Comparison of ENCODE assay signal across 9 mouse cellular contexts in genomic region chr1:152019196-152019595, GRCm38 (mm10).
DNase-seq lines count a peak whose midpoint lies in the region; ATAC-seq lines count a peak whose summit lies in the region.
"Had no signal": no experiment of that assay in that cellular context is flagged by ENCODE, and none has a peak within 500 bp of the region (broad histone marks: within the 10 kb centered on the region; RNA-seq: fewer than 3 reads in every experiment).

No protein-coding gene starts in this region.

- no peak for DNase-seq in midbrain, embryonic 10.5 days (ENCODE audit: low spot score)
- DNase-seq in heart, postnatal 10 days, result peak; percentile 49 to 59
- no peak for DNase-seq in liver, embryonic 11.5 days (ENCODE audit: low spot score)
- no peak for DNase-seq in spleen, adult 12 weeks (ENCODE audit: low spot score)
- DNase-seq in spleen, postnatal 10 days (ENCODE audit: low spot score in 2 of 2), result no peak
- no peak for DNase-seq in layer of hippocampus, adult 9-10 months (ENCODE audit: low spot score)

- H3K27ac ChIP-seq in midbrain, embryonic 15.5 days, result 0 out of 2 replicates have a peak overlapping the region, but pooled peaks have one; percentile 5
- H3K27ac ChIP-seq in midbrain, embryonic 10.5 days (replicated peaks), result no peak overlapping the region
- 0 out of 2 replicates have a peak overlapping the region, but pooled peaks have one; percentile 43 for H3K27ac ChIP-seq in liver, embryonic 11.5 days (ENCODE audit: low read depth, low read length)
- no peak overlapping the region for H3K27ac ChIP-seq in stomach, embryonic 14.5 days (ENCODE audit: low read length)

- H3K27me3 ChIP-seq in midbrain, embryonic 15.5 days (replicated peaks), result no peaks in the 10 kb centered on the region
- no peaks in the 10 kb centered on the region for H3K27me3 ChIP-seq in midbrain, embryonic 10.5 days (ENCODE audit: low read depth, poor library complexity, severe bottlenecking)
- H3K27me3 ChIP-seq in liver, embryonic 11.5 days (replicated peaks; ENCODE audit: control insufficient read depth, insufficient read depth, low read length), result no peaks in the 10 kb centered on the region
- no peaks in the 10 kb centered on the region for H3K27me3 ChIP-seq in stomach, embryonic 14.5 days (ENCODE audit: control insufficient read depth, insufficient read depth, low read length)

- peaks cover 2% of the 10 kb centered on the region; the same call in 1 of the 2 replicates for H3K4me1 ChIP-seq in midbrain, embryonic 15.5 days
- H3K4me1 ChIP-seq in midbrain, embryonic 10.5 days, result no peaks in the 10 kb centered on the region
- peaks cover 6% of the 10 kb centered on the region for H3K4me1 ChIP-seq in liver, embryonic 11.5 days (replicated peaks; ENCODE audit: control insufficient read depth, insufficient read depth, low read length)
- peaks cover 7% of the 10 kb centered on the region; the same call in 1 of the 2 replicates for H3K4me1 ChIP-seq in stomach, embryonic 14.5 days (ENCODE audit: control insufficient read depth, insufficient read depth, low read length)

- H3K36me3 ChIP-seq in midbrain, embryonic 15.5 days (replicated peaks), result no peaks in the 10 kb centered on the region
- H3K36me3 ChIP-seq in midbrain, embryonic 10.5 days, result peaks cover 4% of the 10 kb centered on the region
- H3K36me3 ChIP-seq in liver, embryonic 11.5 days (ENCODE audit: control insufficient read depth, insufficient read depth, low read length), result no peaks in the 10 kb centered on the region
- H3K36me3 ChIP-seq in stomach, embryonic 14.5 days (ENCODE audit: control insufficient read depth, insufficient read depth, low read length), result no peaks in the 10 kb centered on the region

- no peak overlapping the region for H3K4me3 ChIP-seq in midbrain, embryonic 15.5 days
- no peak overlapping the region for H3K4me3 ChIP-seq in midbrain, embryonic 10.5 days
- H3K4me3 ChIP-seq in liver, embryonic 11.5 days (ENCODE audit: low read depth, low read length), result no peak overlapping the region
- H3K4me3 ChIP-seq in stomach, embryonic 14.5 days (ENCODE audit: low read depth, low read length), result no peak overlapping the region
- H3K4me3 ChIP-seq: myocyte had no signal

- intact Hi-C loops in heart, postnatal 10 days (cut with DNase I), result no loop called here

- ATAC-seq in midbrain, embryonic 15.5 days (replicated peaks), result no peak
- ATAC-seq in liver, embryonic 11.5 days (replicated peaks; ENCODE audit: low FRiP score), result peak; percentile 42; the same call in 1 of the 2 replicates
- ATAC-seq in stomach, embryonic 14.5 days (ENCODE audit: insufficient number of reproducible peaks, insufficient read depth, low FRiP score, low read depth), result 0 out of 2 replicates have a peak, but pooled peaks have one; percentile 14

- WGBS in midbrain, embryonic 15.5 days, result 61% methylated on average over 5 of the region's 5 CpGs
- 72% methylated on average over 5 of the region's 5 CpGs for WGBS in midbrain, embryonic 10.5 days
- 21% methylated on average over 5 of the region's 5 CpGs for WGBS in liver, embryonic 11.5 days
- WGBS in stomach, embryonic 14.5 days, result 8% methylated on average over 5 of the region's 5 CpGs

- no peak overlapping the region for H3K9ac ChIP-seq in midbrain, embryonic 15.5 days
- no peak overlapping the region for H3K9ac ChIP-seq in liver, embryonic 11.5 days (ENCODE audit: low read depth, low read length)
- H3K9ac ChIP-seq in stomach, embryonic 14.5 days (replicated peaks; ENCODE audit: low read depth, low read length), result no peak overlapping the region

- no peaks in the 10 kb centered on the region for H3K9me3 ChIP-seq in midbrain, embryonic 15.5 days
- no peaks in the 10 kb centered on the region; the same call in 1 of the 2 replicates for H3K9me3 ChIP-seq in midbrain, embryonic 10.5 days (replicated peaks)
- H3K9me3 ChIP-seq in liver, embryonic 11.5 days (ENCODE audit: control insufficient read depth, low read length), result no peaks in the 10 kb centered on the region
- no peaks in the 10 kb centered on the region for H3K9me3 ChIP-seq in stomach, embryonic 14.5 days (ENCODE audit: control insufficient read depth, low read depth, low read length)

- H3K4me2 ChIP-seq in midbrain, embryonic 15.5 days, result no peak overlapping the region
- no peak overlapping the region for H3K4me2 ChIP-seq in liver, embryonic 11.5 days
- no peak overlapping the region for H3K4me2 ChIP-seq in stomach, embryonic 14.5 days (replicated peaks; ENCODE audit: low read depth, low read length)

Comparison
In these comparisons a context has a peak if more than half of its experiments do, and no peak if none do; other contexts are left out.
1. H3K27ac ChIP-seq: peak in midbrain, embryonic 15.5 days (single experiment) and liver, embryonic 11.5 days (single experiment); none in midbrain, embryonic 10.5 days (single experiment) and stomach, embryonic 14.5 days (single experiment).
2. DNase-seq: peak in heart, postnatal 10 days (2 of 2); none in midbrain, embryonic 10.5 days (single experiment), liver, embryonic 11.5 days (single experiment), spleen, adult 12 weeks (single experiment), spleen, postnatal 10 days (0 of 2) and layer of hippocampus, adult 9-10 months (single experiment).